Mouse (Mus musculus) forebrain, embryonic 10.5 days (tissue): ENCODE measurements around the gene Slc18b1. TPM values are rescaled to one million over a fixed set of nuclear protein-coding genes. Genes with fewer than 3 reads are reported as not detected.

Experiments used
- DNase-seq: peaks from one replicate; pipeline ENCODE4 v3.0.0-alpha.2; 2017; ENCODE audit warnings: low spot score; ENCODE audit errors: extremely low spot score
- H3K27ac ChIP-seq: fragments of 300-500 bp; sonication (generic); 2 replicates; pipeline ENCODE4 v1.5.1; 2016; ENCODE audit warnings: mild to moderate bottlenecking
- H3K27me3 ChIP-seq: fragments of 300-500 bp; sonication (generic); 2 replicates; pipeline ENCODE4 v1.6.1; 2016; ENCODE audit warnings: mild to moderate bottlenecking; ENCODE audit not compliant: poor library complexity, severe bottlenecking
- H3K36me3 ChIP-seq: fragments of 300-500 bp; sonication (generic); replicated peaks from 2 replicates; pipeline ENCODE4 v1.6.1; 2016; ENCODE audit warnings: mild to moderate bottlenecking, moderate library complexity
- H3K4me1 ChIP-seq: fragments of 300-500 bp; sonication (generic); 2 replicates; pipeline ENCODE4 v1.6.1; 2016
- H3K4me3 ChIP-seq: fragments of 300-500 bp; sonication (generic); 2 replicates; pipeline ENCODE4 v1.5.1; 2016; ENCODE audit warnings: mild to moderate bottlenecking, moderate library complexity
- H3K9me3 ChIP-seq: fragments of 300-500 bp; sonication (generic); 2 replicates; pipeline ENCODE4 v1.6.1; 2016; ENCODE audit warnings: mild to moderate bottlenecking, moderate library complexity
- WGBS: fragments of 180-500 bp; shearing (Covaris S2); methylation state at CpG from one replicate; pipeline ENCODE4 v1.1.7; 2016; 5-methylcytosine and 5-hydroxymethylcytosine counted together
- polyA plus RNA-seq: library from polyadenylated mRNA; unstranded; fragments of >200 nt; fragmentation: Nextera tagmentation; extraction: Ambion mirVana; gene quantifications from 2 replicates; pipeline ENCODE4 v1.2.1, GENCODE M21; 2016

Gene Slc18b1
- polyA plus RNA-seq, 1 experiment from 2014 or later = 12.4 TPM

DNA sequence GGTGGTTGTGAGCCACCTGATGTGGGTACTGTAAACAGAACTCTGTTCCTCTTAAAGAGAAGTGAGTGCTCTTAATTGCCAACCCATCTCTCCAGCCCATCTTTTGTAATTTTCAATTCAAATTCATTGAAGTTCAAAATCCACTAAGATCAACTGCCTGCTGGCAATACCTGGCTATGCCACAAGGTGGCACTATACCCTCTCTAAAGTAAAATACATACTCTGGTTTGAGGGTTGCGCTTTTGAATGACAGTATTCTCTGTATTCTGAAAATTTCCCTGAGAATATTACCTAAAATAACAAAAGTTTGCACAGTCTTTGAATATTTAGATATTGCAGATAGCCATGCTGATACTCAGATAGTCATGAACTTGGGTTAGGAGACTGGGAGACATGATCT, 18.4 kb downstream of the Slc18b1 start:
- Histone ChIP-seq H3K27me3 (no peaks in the 10 kb centered on the region), H3K9me3 (no peaks in the 10 kb centered on the region), H3K27ac (no peak overlapping the region), H3K4me3 (no peak overlapping the region), H3K4me1 (peaks cover 10% of the 10 kb centered on the region), H3K36me3 (peaks cover 33% of the 10 kb centered on the region)
- peak; percentile 60 for DNase-seq
- 60% methylated on average over 1 of the region's 1 CpGs for WGBS

- no peak for DNase-seq
- no peaks in the 10 kb centered on the region for H3K27me3 ChIP-seq
- peaks cover 10% of the 10 kb centered on the region for H3K4me1 ChIP-seq
- H3K4me3 ChIP-seq = no peak overlapping the region
- H3K9me3 ChIP-seq = no peaks in the 10 kb centered on the region
- H3K36me3 ChIP-seq = peaks cover 37% of the 10 kb centered on the region
- 93% methylated on average over 7 of the region's 7 CpGs for WGBS
- no peak overlapping the region for H3K27ac ChIP-seq
Measured at GRCm38 (mm10) chr10:23816241-23816640, 19.5 kb downstream of the Slc18b1 start.

DNA sequence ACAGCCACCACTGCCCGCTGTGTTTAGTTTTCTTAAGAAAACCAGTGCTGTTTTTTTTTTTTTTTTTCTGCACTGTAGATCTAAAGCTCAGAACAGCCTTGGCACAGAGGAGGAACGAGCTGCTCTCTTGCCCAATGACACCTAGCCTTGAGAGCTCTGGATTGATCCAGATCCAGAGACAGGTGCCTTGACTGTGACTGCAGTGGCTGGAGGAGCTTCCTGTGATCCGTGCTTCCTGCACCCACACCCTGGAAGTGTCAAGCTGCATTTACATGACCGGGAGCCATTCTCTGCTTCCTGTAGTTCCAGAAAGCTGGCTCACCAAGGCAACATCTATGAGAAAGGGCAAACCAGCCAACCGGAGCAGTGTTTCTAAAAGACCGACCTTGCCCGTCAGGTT, 29.7 kb downstream of the Slc18b1 start:
- Histone ChIP-seq H3K27me3 (no peaks in the 10 kb centered on the region), H3K4me1 (no peaks in the 10 kb centered on the region), H3K4me3 (no peak overlapping the region), H3K27ac (no peak overlapping the region), H3K9me3 (no peaks in the 10 kb centered on the region), H3K36me3 (peaks cover 48% of the 10 kb centered on the region)
- 91% methylated on average over 7 of the region's 7 CpGs for WGBS
- DNase-seq = no peak

DNA sequence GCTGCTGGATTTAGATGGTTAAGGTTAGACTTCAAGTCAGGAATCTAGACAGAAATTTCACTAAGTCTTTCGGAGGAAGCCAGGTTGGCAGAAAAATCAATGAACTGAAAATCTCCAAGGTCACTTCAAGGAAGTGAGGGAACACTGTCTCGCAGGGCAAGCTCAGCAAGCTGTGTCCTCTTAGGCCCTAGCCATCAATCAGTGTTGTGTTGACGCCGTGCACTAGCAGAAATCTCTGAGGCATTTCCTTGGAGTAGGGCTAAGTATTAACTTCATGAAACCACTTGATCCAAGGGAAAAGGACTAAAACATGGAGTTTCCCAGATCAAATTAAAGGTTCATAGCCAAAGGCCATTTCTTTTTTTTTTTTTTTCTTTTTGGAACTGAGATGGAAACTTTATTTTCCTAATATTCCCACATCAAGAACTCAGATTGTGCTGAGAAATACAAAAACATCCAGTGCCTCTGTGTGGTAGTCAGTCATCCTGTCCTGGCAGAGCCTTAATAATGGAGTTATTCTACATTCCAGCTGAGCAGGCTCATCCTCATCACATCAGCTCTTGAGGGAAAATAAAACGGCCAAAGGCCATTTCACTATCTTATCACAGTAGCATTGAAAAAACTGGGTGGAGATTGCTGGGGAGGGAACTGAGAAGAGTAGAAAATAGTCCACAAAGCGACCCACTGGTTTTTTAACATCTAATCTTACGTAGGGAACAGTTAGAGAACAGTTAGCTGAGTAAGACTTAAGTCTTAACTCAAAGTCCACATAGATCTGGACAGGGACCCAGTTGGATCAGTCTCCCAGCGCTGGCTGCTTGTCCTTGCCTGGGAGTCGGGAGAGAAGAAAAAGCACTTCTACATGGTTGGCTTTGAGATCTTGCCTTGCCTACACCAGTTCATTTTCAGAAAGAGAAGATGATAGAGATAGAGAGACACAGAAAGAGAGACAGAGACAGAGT, 39.5 kb downstream of the Slc18b1 start:
- Histone ChIP-seq H3K9me3 (no peaks in the 10 kb centered on the region), H3K27me3 (no peaks in the 10 kb centered on the region), H3K4me1 (no peaks in the 10 kb centered on the region), H3K27ac (no peak overlapping the region), H3K4me3 (no peak overlapping the region), H3K36me3 (no peaks in the 10 kb centered on the region)
- peak; percentile 2 for DNase-seq
- WGBS = 84% methylated on average over 9 of the region's 9 CpGs

GRCm38 (mm10) chr10:23837115-23837514, 40.3 kb downstream of the Slc18b1 start:
- no peaks in the 10 kb centered on the region for H3K27me3 ChIP-seq
- 83% methylated on average over 3 of the region's 3 CpGs for WGBS
- DNase-seq = peak; percentile 3
- no peaks in the 10 kb centered on the region for H3K36me3 ChIP-seq
- H3K27ac ChIP-seq = no peak overlapping the region
- H3K9me3 ChIP-seq = no peaks in the 10 kb centered on the region
- H3K4me1 ChIP-seq = no peaks in the 10 kb centered on the region
- H3K4me3 ChIP-seq = no peak overlapping the region

DNA sequence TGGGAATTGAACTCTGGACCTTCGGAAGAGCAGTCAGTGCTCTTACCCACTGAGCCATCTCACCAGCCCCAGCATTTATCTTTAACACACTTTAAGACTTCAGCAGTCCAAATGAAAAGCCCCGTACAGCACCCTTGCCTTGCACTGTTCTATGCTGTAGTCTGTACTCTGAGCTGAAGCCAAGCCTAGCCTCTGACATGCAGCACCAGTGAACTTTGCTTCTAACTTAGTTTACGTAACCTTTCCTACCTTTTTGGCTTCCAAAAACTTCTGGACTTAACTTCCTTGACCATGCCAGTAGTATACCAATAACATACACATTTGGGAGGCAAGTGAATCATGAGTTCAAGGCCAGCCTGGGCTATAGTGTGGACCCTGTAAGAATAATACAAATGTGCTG, 42.1 kb downstream of the Slc18b1 start:
- H3K4me3 ChIP-seq = no peak overlapping the region
- H3K9me3 ChIP-seq = no peaks in the 10 kb centered on the region
- 96% methylated on average over 3 of the region's 3 CpGs for WGBS
- H3K27me3 ChIP-seq = no peaks in the 10 kb centered on the region
- no peak for DNase-seq
- H3K27ac ChIP-seq = no peak overlapping the region
- no peaks in the 10 kb centered on the region for H3K4me1 ChIP-seq
- H3K36me3 ChIP-seq = no peaks in the 10 kb centered on the region

- H3K9me3 ChIP-seq = no peaks in the 10 kb centered on the region
- DNase-seq = no peak
- 56% methylated on average over 9 of the region's 9 CpGs for WGBS
Measured at GRCm38 (mm10) chr10:23839368-23839767, 42.6 kb downstream of the Slc18b1 start.

DNA sequence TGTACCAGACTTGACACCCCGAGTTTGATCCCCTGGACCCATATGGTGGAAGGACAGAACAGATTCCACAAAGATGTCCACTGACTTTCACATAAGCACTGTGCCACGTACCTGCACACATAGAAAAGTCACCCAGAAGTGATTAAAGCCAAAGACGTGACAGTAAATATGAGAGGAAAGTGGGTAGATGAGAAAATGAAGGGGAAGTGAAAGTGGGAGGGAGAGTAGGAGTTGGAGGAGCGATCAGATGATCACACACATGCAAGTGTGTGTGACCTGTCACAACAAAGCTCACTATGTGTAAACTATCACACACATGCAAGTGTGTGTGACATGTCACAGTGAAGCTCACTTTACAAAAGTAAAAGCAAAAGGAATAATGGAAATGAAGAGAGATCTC, 43.7 kb downstream of the Slc18b1 start:
- no peaks in the 10 kb centered on the region for H3K36me3 ChIP-seq
- 83% methylated on average over 4 of the region's 4 CpGs for WGBS
- H3K27ac ChIP-seq = no peak overlapping the region
- H3K4me3 ChIP-seq = no peak overlapping the region
- H3K4me1 ChIP-seq = no peaks in the 10 kb centered on the region
- no peaks in the 10 kb centered on the region for H3K9me3 ChIP-seq
- DNase-seq = no peak
- H3K27me3 ChIP-seq = no peaks in the 10 kb centered on the region

More at GRCm38 (mm10) chr10:23839368-23839767, 42.6 kb downstream of the Slc18b1 start:
- Histone ChIP-seq H3K27me3 (no peaks in the 10 kb centered on the region), H3K4me1 (no peaks in the 10 kb centered on the region), H3K27ac (no peak overlapping the region), H3K4me3 (no peak overlapping the region), H3K36me3 (no peaks in the 10 kb centered on the region)

DNA sequence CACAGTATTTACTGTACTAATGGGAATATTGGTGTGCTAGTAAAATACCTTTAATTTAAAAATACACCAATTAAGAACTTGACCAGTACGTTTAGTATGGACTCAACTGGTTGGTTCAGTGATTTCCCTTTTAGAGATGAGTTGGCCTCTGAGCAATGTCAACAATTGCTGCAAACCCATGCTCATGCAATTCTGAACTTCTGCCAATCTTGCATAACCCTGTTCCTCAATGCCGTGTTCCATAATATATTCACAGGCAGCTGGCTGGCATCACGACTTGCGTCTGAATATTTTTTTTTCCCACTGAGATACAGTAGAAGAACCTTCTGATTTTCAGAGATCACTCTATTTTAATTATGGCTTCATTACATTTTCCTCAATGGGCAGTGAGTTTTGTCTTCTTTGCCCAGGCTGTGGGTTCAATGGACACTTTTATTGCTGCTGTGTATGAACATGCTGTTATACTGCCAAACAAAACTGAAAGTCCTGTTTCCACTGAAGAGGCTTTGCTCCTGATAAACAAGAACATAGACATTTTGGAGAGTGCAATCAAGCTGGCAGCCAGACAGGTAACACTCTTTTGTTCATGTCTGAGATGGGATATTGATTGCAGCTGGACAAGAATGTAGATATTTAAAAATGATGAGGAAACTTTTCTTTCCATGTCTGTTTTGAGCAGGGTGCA, 54.6 kb downstream of the Slc18b1 start, which contains the start of gene Vnn3:
Gene Vnn3, plus strand, starts transcription at position 235 of the 685 bp plus-strand sequence.
- Histone ChIP-seq H3K9me3 (no peaks in the 10 kb centered on the region), H3K27me3 (no peaks in the 10 kb centered on the region), H3K27ac (no peak within 1 kb of the TSS), H3K4me1 (no peaks in the 10 kb centered on the region), H3K36me3 (no peaks in the 10 kb centered on the region), H3K4me3 (no peak within 1 kb of the TSS)
- no peak for DNase-seq
- WGBS = 92% methylated on average over 4 of the region's 4 CpGs

- no peaks in the 10 kb centered on the region for H3K9me3 ChIP-seq
- H3K36me3 ChIP-seq = no peaks in the 10 kb centered on the region
- no peaks in the 10 kb centered on the region for H3K4me1 ChIP-seq
- no peak overlapping the region for H3K4me3 ChIP-seq
- DNase-seq = no peak
- no peak overlapping the region for H3K27ac ChIP-seq
- H3K27me3 ChIP-seq = no peaks in the 10 kb centered on the region
- 88% methylated on average over 2 of the region's 2 CpGs for WGBS
Measured at GRCm38 (mm10) chr10:23852096-23852495, 55.3 kb downstream of the Slc18b1 start.

DNA sequence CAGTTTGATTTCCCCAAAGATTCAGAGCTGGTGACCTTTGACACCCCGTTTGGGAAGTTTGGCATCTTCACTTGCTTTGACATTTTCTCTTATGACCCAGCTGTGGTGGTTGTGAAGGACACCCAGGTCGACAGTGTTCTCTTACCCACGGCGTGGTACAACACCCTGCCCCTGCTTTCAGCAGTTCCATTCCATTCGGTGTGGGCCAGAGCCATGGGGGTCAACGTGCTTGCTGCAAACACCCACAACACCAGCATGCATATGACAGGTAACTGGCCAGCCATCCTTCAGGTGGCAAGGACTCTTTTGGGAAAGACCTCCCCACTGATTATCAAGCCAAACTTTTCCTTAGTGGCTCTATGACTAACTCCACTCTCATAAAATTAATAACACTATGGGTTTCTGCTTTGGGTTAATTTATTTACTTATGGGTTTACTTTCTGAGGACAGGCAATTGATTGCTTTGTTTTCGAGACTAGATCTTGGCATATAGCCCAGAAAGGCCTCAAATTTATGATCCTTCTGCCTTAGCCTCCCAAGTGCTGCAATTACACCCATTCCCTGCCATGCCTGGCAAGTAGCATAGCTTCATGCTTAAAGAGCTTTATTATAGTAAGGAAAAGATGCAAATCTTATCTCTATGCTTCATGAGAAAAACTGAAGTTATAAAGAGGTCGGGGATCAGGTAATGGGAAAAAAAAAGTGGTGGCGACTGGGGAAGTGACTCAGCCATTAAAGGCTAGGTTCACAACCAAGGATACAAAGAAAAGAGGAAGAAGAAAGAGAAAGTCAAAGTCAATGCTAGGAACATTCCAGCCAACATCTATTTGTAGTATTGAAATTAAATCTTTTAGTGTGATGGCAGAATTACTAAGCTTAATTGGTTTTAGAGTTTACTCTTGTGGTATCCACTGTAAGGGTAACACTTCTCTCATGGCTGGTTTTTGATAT, 67.9 kb downstream of the Slc18b1 start:
- no peaks in the 10 kb centered on the region for H3K27me3 ChIP-seq
- no peak overlapping the region for H3K4me3 ChIP-seq
- H3K4me1 ChIP-seq = no peaks in the 10 kb centered on the region
- whole genome bisulfite sequencing = 86% methylated on average over 9 of the region's 9 CpGs
- peaks cover 11% of the 10 kb centered on the region for H3K9me3 ChIP-seq
- no peak for DNase-seq
- no peaks in the 10 kb centered on the region for H3K36me3 ChIP-seq
- H3K27ac ChIP-seq = no peak overlapping the region
